Mouse (Mus musculus) heart, postnatal 10 days (tissue): Measurements from ENCODE around the gene Mst1. TPM values are rescaled to one million over a fixed set of nuclear protein-coding genes. Genes with fewer than 3 reads are reported as not detected.

Experiments
- DNase-seq, 2 experiments: peaks; one replicate each; pipeline ENCODE4 v3.0.0; 2021
- intact Hi-C: fragments of 180-260 bp; cut with DNase I; formaldehyde crosslinking; loops from one replicate; pipeline ENCODE4 v1.15.1; 2025
- total RNA-seq, 2 experiments: library from RNA; stranded (reverse); gene quantifications; 2 replicates each; pipeline ENCODE4 v1.2.3; 2021

Mst1 gene
- total RNA-seq, result not detected

DNA sequence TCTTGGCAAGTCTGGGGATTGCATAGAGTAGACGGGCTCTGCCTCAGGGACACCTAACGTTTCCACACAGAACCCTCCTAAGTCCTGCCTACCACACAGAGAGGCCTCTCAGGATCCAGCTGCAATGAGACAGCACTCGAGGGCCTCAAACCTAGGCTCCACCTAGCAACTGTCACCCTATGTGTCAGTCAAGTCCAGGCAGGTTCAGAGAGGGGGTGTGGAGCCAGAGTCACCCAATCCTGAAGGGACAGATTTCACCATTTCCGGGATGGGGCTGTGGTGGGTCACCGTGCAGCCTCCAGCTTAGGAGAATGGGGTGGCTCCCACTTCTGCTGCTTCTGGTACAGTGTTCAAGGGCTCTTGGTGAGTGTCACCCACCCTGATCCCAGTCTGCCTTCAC, at the start of gene Mst1:
Mst1 (plus strand) TSS at position 269 of the 400 bp plus-strand sequence.
- intact Hi-C loops, result no loop called here
- DNase-seq, result no peak

DNA sequence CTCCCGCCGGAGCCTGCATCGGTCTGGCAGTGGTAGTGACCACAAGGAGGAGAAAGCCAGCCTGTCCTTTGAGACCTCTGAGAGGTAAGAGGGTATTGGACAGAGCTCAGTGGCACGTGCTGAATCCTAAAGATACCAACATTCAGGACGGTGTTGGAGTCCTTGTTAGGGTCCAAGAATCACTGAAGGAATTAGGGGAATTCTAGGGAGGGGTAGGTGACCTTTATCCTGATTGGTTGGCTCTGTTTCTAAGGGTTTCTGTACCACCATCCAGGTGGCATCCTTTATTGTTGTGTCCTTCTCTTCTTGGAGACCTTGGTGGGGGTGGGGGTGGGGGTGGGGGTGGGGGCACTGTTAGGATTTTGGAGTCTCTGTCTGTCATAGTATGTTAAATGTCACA, 48.1 kb upstream of the Mst1 start:
- no peak for DNase-seq
- intact Hi-C loops, result no loop called here

DNA sequence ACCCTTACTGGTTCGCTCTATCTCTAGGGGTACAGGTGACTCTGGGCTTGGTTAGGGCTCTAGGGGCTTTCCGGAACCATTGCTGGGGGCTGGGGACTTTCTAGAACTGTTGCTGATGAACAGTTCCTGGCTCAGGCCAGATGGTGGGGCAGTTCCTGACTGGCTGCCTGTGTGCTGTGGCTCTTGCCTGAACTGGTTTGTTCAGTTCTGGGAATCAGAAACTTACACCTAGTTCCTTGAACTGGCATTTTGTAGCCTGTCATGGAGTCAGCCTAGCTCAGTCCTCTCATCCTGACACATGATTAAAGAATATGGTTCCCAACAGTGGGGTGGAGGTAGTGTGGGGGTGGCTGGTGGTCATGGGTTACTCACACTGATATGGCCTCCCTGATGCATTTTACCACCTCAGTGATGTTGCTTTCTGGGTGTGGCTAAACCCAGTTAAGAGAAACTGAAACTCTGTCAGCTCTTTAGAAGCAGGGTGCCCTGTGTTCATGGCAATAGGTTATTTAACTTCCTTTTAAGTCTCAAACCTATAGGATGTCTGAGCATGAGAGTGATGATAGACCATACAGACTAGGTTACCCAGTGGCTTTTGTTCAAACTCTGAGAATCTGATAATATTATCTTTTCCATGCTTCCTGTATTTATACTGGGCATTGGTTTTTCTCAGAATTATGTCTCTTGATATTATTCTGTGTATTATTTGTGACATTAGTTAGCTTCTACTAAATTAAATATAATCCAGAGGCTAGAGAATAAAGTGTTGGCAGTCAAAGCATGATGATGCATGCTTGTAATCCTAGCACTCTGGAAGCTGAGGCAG, 44.7 kb upstream of the Mst1 start:
- intact Hi-C loops, result no loop called here

GRCm38 (mm10) chr9:108044751-108045492, 35.3 kb upstream of the Mst1 start:
- intact Hi-C loops, result no loop called here
- DNase-seq, result no peak

More for the DNA sequence above, 44.7 kb upstream of the Mst1 start:
- no peak for DNase-seq

DNA sequence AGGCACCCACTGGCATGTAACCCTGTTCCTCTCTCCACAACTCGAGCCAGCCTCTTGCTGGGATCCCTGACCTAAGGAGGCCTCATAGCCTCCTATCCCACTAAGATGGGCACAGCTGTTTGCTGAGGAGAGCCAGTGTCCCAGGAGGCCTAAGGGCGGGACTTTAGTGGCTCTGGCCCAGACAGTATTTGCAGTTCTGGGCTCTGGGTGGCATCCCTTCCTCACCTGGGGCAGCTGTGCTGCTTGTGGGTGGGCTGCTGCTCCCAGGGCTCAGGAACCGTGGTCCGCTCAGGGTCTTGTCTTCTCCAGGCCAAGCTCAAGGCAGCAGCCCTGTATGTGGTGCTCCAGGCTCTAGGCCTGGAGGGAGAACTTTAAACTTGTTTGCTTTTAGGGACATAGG, 33.7 kb upstream of the Mst1 start:
- intact Hi-C loops, result no loop called here
- DNase-seq, result no peak

DNA sequence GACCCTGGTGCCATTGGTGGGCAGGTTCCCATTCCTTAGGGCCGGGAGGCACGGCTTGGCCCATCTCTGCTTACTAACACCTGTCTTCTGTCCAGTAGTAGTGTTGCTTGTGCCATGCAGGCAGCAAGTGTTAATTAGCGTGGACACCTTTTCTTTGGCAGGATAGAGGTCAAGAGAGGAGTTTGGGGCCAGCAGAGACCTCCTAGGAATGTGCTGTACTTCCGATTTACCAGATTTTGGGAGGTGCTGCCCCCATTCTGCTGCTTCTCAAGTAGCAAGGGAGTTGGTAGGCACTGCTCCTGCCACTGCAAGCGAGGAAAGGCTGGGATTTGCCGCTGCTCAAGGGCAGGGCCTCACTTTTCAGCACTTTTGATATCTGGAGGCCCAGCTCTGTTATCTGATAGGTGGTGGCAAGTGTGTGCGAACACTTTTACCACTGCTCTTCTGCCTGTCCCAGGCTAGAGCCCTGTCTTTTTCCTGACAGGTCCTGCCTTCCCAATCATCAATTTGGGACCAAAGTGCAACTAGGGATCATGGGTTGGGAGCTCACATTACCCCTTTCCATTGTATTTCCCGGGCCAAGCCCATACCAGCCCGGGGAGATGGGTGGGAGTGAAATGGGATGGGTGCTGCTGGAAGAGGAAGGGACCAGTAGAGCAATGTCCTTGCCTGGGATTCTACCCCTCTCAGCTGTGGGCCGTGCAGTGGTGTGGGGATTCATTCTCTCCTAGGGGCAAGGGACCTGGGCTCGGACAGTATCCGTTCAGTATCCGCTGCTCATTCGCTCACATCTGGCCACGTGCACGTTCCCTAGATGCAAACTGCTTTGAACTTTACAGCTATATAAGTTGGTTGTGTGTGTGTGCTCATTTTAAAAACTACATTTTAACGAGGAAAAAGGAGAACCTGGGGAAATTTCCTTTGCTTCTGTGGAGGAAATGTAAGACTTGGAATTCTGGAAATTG, 32.4 kb upstream of the Mst1 start:
- intact Hi-C loops, result no loop called here
- DNase-seq, result no peak

GRCm38 (mm10) chr9:108048566-108048955, 31.7 kb upstream of the Mst1 start:
- intact Hi-C loops, result no loop called here
- DNase-seq, result peak in 1 of 2 experiments; percentile 50

DNA sequence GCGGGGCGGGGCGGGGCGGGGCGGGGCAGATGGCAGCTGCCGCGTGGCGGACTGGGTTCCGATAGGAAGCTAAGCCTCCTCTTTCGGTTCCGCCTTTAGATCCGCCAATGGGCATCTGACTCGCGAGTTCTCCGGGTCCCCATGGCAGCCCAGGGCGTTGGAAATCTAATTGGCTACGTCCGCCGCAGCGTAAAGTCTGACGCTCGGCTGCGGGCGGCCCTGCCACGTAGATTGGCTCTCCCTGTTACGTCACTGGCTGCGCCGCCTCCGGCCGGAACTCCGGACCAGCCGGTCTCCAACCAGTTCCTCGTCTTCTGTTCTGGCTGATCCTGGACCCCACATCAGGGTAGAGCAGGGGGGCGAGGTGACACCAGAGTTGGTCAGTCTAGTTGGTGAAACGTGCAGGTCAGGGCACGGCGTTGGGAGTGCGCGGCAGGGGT, 31.2 kb upstream of the Mst1 start, which contains the start of gene Gmppb:
Gmppb (plus strand) TSS at position 227 of the 440 bp plus-strand sequence.
- intact Hi-C loops, result loop anchor here (1.0 kb wide), 1 partner anchor 85 kb away; no protein-coding TSS in a partner anchor
- DNase-seq, result peak; percentile 97 to 98

DNA sequence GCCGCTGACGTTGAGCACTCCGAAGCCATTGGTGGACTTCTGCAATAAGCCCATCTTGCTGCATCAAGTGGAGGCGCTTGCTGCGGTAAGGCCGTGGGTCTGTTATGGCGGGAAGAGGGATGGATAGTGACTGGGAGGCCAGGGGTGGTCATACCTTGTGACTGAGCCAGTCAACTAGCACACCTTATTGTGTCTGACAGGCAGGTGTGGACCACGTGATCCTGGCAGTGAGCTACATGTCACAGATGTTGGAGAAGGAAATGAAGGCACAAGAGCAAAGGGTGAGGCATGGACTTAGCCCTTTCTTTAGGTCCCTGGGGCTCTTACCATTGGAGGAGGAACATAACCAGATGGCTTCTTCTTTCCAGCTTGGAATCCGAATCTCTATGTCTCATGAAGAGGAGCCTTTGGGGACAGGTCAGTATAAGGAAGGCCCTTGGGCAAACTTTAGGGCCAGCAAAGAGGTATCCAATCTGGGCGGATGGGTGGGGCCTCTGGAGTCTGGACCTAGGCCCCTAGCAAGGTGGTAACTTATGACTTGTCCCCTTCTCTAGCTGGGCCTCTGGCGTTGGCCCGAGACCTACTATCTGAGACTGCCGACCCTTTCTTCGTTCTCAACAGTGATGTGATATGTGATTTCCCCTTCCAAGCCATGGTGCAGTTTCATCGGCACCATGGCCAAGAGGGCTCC, 30.5 kb upstream of the Mst1 start:
- no peak for DNase-seq
- intact Hi-C loops, result loop anchor here (1.0 to 5.0 kb wide), 2 partner anchors 62 to 85 kb away; partner anchors contain the start of gene Inka1

DNA sequence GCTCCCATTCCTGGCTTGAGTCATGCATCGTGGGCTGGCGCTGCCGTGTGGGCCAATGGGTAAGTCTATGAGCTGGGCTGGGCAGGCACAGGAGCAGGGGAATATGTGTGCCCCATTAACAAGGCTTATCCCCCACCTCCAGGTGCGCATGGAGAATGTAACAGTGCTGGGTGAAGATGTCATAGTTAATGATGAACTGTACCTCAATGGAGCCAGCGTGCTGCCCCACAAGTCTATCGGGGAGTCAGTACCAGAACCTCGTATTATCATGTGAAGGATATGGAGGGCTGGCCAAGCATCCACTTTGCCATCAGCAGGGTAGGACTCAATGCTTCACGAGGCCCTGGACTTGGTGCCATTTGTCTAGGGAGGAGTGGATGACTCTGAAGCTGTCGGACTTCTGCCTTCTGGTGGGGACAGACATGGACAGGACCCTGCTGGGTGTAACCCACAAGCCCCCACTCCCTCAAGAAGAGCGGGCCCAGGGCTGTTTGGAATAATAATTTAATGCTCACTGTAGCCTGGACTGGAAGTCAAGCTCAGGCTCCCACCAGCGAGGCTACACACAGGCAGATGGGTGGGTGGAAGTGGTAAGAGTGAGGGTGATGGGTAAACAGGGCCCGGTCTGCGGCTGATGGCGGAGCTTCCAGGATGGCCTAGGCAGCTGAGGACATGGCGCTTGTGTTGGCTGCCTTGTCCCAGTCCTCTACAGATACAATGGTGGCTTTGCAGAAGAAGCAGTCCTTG, 28.9 kb upstream of the Mst1 start:
- intact Hi-C loops, result loop anchor here (5.0 kb wide), 1 partner anchor 64 kb away; the partner anchor contains the start of gene Inka1
- no peak for DNase-seq

DNA sequence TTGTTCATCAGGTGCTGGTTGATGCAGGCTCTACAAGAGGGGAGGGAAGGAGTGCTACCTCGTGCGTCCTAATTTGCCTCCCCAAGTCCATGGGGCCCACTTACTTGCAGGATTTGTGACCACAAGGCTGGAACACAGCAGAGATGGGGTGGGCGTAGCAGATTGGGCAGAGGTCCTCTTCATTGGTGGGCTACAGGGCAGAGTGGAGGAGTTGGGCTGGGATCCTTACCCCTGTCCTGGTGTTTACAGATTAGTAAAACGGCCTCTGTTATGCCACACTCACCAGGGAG, 28.4 kb upstream of the Mst1 start:
- intact Hi-C loops, result loop anchor here (2.0 to 5.0 kb wide), 2 partner anchors 65 to 147 kb away; partner anchors contain the start of gene Inka1
- no peak for DNase-seq

- DNase-seq, result no peak
- intact Hi-C loops, result loop anchor here (2.0 to 5.0 kb wide), 2 partner anchors 65 to 148 kb away; partner anchors contain the start of gene Inka1
These were observed 27.8 kb upstream of the Mst1 start for GRCm38 (mm10) chr9:108052411-108052810.

DNA sequence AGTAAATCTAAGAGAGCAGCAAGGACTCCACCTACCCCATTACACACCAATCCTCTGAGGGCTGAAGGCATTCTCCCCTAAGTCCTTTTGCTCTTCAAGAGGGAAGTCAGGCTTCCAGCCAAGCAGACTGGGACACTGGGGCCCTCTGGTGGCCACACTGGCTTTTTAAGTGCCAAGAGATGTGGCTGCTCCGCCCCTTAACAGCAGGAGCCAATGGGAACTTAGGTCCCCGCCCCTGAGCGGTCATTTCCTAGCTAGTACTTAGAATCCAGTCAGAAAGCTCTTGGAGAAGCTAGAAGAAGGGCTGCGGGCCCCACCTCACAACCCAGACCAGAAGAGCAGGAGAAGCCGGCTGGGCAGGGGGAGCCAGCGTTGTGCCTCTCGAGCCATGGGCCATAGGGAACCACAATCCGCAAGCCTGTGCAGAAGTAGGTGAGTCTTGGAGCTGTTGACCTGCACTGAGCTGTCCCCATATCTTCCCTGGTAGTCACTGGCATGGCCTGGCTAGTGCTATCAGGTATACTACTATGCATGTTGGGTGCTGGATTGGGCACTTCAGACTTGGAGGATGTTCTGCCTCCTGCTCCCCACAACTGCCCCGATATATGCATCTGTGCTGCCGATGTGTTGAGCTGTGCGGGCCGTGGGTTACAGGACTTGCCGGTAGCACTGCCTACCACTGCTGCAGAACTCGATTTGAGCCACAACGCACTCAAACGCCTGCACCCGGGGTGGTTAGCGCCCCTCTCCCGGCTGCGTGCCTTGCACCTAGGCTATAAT, 27.2 kb upstream of the Mst1 start, which contains the start of gene Amigo3:
Amigo3 (plus strand) TSS at position 275 of the 780 bp plus-strand sequence.
- intact Hi-C loops, result loop anchor here (2.0 to 5.0 kb wide), 2 partner anchors 66 to 148 kb away; partner anchors contain the start of gene Inka1
- peak; percentile 99 for DNase-seq

GRCm38 (mm10) chr9:108053665-108054225, 26.5 kb upstream of the Mst1 start:
- intact Hi-C loops, result loop anchor here (2.0 to 5.0 kb wide), 2 partner anchors 66 to 149 kb away; partner anchors contain the start of gene Inka1
- DNase-seq, result no peak

DNA sequence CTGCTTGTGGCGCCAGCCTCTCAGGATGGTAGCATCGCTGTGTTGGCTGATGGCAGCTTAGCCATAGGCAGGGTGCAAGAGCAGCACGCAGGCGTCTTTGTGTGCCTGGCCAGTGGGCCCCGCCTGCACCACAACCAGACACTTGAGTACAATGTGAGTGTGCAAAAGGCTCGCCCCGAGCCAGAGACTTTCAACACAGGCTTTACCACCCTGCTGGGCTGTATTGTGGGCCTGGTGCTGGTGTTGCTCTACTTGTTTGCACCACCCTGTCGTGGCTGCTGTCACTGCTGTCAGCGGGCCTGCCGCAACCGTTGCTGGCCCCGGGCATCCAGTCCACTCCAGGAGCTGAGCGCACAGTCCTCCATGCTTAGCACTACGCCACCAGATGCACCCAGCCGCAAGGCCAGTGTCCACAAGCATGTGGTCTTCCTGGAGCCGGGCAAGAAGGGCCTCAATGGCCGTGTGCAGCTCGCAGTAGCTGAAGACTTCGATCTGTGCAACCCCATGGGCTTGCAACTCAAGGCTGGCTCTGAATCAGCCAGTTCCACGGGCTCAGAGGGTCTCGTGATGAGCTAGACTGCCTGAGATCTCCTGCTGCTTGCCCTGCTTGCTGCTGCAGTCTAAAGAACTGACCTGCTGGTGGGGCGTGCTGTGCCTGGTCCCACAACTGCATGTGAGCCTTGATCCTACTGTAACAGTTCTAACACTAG, 25.8 kb upstream of the Mst1 start:
- DNase-seq, result no peak
- intact Hi-C loops, result loop anchor here (5.0 kb wide), 1 partner anchor 67 kb away; the partner anchor contains the start of gene Inka1

DNA sequence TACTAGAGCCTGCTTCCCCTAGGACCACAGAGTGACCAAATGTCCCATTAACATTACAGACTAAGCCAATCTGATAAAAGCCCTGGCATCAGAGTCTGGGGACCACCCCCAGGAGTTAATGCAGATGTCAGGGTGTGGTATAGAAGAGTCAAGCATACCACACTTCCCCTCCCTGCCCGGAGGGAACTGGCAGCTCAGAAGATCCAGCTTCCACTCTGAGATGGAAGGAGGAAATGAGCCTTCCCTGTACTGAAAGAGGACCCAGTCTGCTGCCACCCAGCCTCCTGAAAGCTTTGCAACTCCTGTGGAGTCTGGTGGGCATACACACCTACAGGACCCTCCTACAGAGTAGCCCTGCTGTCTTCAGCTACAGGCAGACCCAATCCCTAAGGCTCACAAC, 25.2 kb upstream of the Mst1 start:
- DNase-seq, result no peak
- intact Hi-C loops, result no loop called here

GRCm38 (mm10) chr9:108055661-108056237, 24.5 kb upstream of the Mst1 start:
- intact Hi-C loops, result no loop called here
- DNase-seq, result no peak
